In genomic region chr9:103668830-103669229, GRCm38 (mm10) we compare ENCODE assay signal across 21 mouse cellular contexts.
A peak's percentile ranks its signal among the peaks of the same experiment; 100 is the strongest.
DNase-seq lines count a peak whose midpoint lies in the region; ATAC-seq and TF ChIP-seq lines count a peak whose summit lies in the region.
"Had no signal": no experiment of that assay in that cellular context is flagged by ENCODE, and none has a peak within 500 bp of the region (broad histone marks: within the 10 kb centered on the region; RNA-seq: fewer than 3 reads in every experiment).

No protein-coding gene starts in this region.

- no peak overlapping the region for H3K9ac ChIP-seq in heart, embryonic 13.5 days
- no peak overlapping the region for H3K9ac ChIP-seq in heart, embryonic 11.5 days (ENCODE audit: low read depth, low read length)
- no peak overlapping the region for H3K9ac ChIP-seq in midbrain, embryonic 11.5 days (ENCODE audit: low read length)
- no peak overlapping the region for H3K9ac ChIP-seq in midbrain, embryonic 13.5 days (replicated peaks)
- no peak overlapping the region for H3K9ac ChIP-seq in limb, embryonic 14.5 days (ENCODE audit: low read depth, low read length, severe bottlenecking)
- H3K9ac ChIP-seq: embryonic facial prominence, embryonic 12.5 days; forebrain, embryonic 12.5 days had no signal

- peaks cover 4% of the 10 kb centered on the region for H3K36me3 ChIP-seq in heart, embryonic 13.5 days
- no peaks in the 10 kb centered on the region; the same call in 1 of the 2 replicates for H3K36me3 ChIP-seq in heart, embryonic 11.5 days (ENCODE audit: control insufficient read depth, insufficient read depth, low read length)
- H3K36me3 ChIP-seq in midbrain, embryonic 11.5 days (ENCODE audit: control insufficient read depth, insufficient read depth, low read length) = no peaks in the 10 kb centered on the region
- no peaks in the 10 kb centered on the region for H3K36me3 ChIP-seq in midbrain, embryonic 13.5 days
- no peaks in the 10 kb centered on the region for H3K36me3 ChIP-seq in limb, embryonic 14.5 days (ENCODE audit: control insufficient read depth, insufficient read depth, low read length)
- H3K36me3 ChIP-seq: embryonic facial prominence, embryonic 10.5 days; embryonic facial prominence, embryonic 12.5 days; forebrain, embryonic 12.5 days had no signal

- TF ChIP-seq POLR2A in limb, embryonic 14.5 days (IDR thresholded peaks at IDR 0.05; ENCODE audit: borderline replicate concordance, extremely low read depth, insufficient read depth, insufficient read length) = no peak

- DNase-seq in frontal cortex, postnatal 36 days (ENCODE audit: low spot score in 2 of 2) = no peak
- peak; percentile 45 for DNase-seq in midbrain, embryonic 11.5 days (ENCODE audit: low spot score, missing footprints)
- DNase-seq in limb, embryonic 14.5 days (ENCODE audit: low spot score) = no peak
- no peak for DNase-seq in spleen, postnatal 36 days (ENCODE audit: low spot score in 2 of 2)
- DNase-seq: adrenal gland, adult 2 months; adrenal gland, postnatal 10 days; adrenal gland, postnatal 25 days; cerebellum, adult 11-12 months; cerebellum, adult 2 months; cerebellum, adult 9-10 months; cerebellum, postnatal 10 days; cerebellum, postnatal 25 days had no signal

- no peaks in the 10 kb centered on the region for H3K27me3 ChIP-seq in heart, embryonic 13.5 days (replicated peaks)
- H3K27me3 ChIP-seq in heart, embryonic 11.5 days (ENCODE audit: control insufficient read depth, insufficient read depth, low read length) = no peaks in the 10 kb centered on the region
- H3K27me3 ChIP-seq in midbrain, embryonic 11.5 days (ENCODE audit: control insufficient read depth, insufficient read depth, low read length) = no peaks in the 10 kb centered on the region
- H3K27me3 ChIP-seq in midbrain, embryonic 13.5 days = no peaks in the 10 kb centered on the region
- no peaks in the 10 kb centered on the region for H3K27me3 ChIP-seq in limb, embryonic 14.5 days (ENCODE audit: control insufficient read depth, insufficient read depth, low read length)
- H3K27me3 ChIP-seq: embryonic facial prominence, embryonic 12.5 days; forebrain, embryonic 12.5 days had no signal

- no peaks in the 10 kb centered on the region for H3K9me3 ChIP-seq in heart, embryonic 13.5 days
- no peaks in the 10 kb centered on the region for H3K9me3 ChIP-seq in heart, embryonic 11.5 days (replicated peaks; ENCODE audit: control insufficient read depth, low read length)
- H3K9me3 ChIP-seq in midbrain, embryonic 11.5 days (ENCODE audit: control insufficient read depth, low read length) = no peaks in the 10 kb centered on the region
- no peaks in the 10 kb centered on the region for H3K9me3 ChIP-seq in midbrain, embryonic 13.5 days
- no peaks in the 10 kb centered on the region for H3K9me3 ChIP-seq in limb, embryonic 14.5 days (ENCODE audit: control insufficient read depth, low read length)
- H3K9me3 ChIP-seq: embryonic facial prominence, embryonic 12.5 days had no signal

- 53% methylated on average over 6 of the region's 6 CpGs for WGBS in heart, embryonic 13.5 days
- 61% methylated on average over 6 of the region's 6 CpGs for WGBS in heart, embryonic 11.5 days (ENCODE audit: insufficient replicate concordance)
- 84% methylated on average over 6 of the region's 6 CpGs for WGBS in midbrain, embryonic 11.5 days
- WGBS in midbrain, embryonic 13.5 days = 81% methylated on average over 6 of the region's 6 CpGs
- WGBS in limb, embryonic 14.5 days = 78% methylated on average over 6 of the region's 6 CpGs

- ATAC-seq in frontal cortex, adult (ENCODE audit: low TSS enrichment) = peak; percentile 64
- no peak for ATAC-seq in heart, embryonic 13.5 days (ENCODE audit: extremely low read depth, insufficient number of reproducible peaks, low FRiP score, low TSS enrichment)
- ATAC-seq in heart, embryonic 11.5 days (replicated peaks; ENCODE audit: insufficient number of reproducible peaks, low FRiP score, low TSS enrichment) = no peak
- ATAC-seq in midbrain, embryonic 11.5 days (ENCODE audit: low FRiP score) = no peak
- ATAC-seq in midbrain, embryonic 13.5 days = no peak
- ATAC-seq in limb, embryonic 14.5 days (ENCODE audit: low FRiP score, low read depth) = no peak
- ATAC-seq: forebrain, embryonic 14.5 days; forebrain, embryonic 16.5 days had no signal

- no peak overlapping the region for H3K4me2 ChIP-seq in heart, embryonic 13.5 days
- no peak overlapping the region for H3K4me2 ChIP-seq in heart, embryonic 11.5 days
- H3K4me2 ChIP-seq in midbrain, embryonic 11.5 days = no peak overlapping the region
- no peak overlapping the region for H3K4me2 ChIP-seq in midbrain, embryonic 13.5 days (replicated peaks)
- no peak overlapping the region for H3K4me2 ChIP-seq in limb, embryonic 14.5 days (replicated peaks; ENCODE audit: low read depth, low read length, severe bottlenecking)
- H3K4me2 ChIP-seq: embryonic facial prominence, embryonic 12.5 days; forebrain, embryonic 12.5 days had no signal

- no peak overlapping the region for H3K4me3 ChIP-seq in heart, embryonic 13.5 days
- no peak overlapping the region for H3K4me3 ChIP-seq in heart, embryonic 11.5 days (ENCODE audit: low read depth, low read length)
- H3K4me3 ChIP-seq in midbrain, embryonic 11.5 days (ENCODE audit: low read depth, low read length) = no peak overlapping the region
- H3K4me3 ChIP-seq in midbrain, embryonic 13.5 days (replicated peaks) = no peak overlapping the region
- H3K4me3 ChIP-seq in limb, embryonic 14.5 days (replicated peaks; ENCODE audit: low read length) = no peak overlapping the region
- H3K4me3 ChIP-seq: embryonic facial prominence, embryonic 10.5 days; embryonic facial prominence, embryonic 12.5 days; forebrain, embryonic 12.5 days had no signal

- peaks cover 40% of the 10 kb centered on the region for H3K4me1 ChIP-seq in heart, embryonic 13.5 days
- peaks cover 9% of the 10 kb centered on the region for H3K4me1 ChIP-seq in heart, embryonic 11.5 days (ENCODE audit: control insufficient read depth, insufficient read depth, low read length)
- H3K4me1 ChIP-seq in midbrain, embryonic 11.5 days (ENCODE audit: control insufficient read depth, insufficient read depth, low read length) = no peaks in the 10 kb centered on the region
- H3K4me1 ChIP-seq in midbrain, embryonic 13.5 days (replicated peaks) = peaks cover 16% of the 10 kb centered on the region
- H3K4me1 ChIP-seq in limb, embryonic 14.5 days (ENCODE audit: control insufficient read depth, insufficient read depth, low read length) = no peaks in the 10 kb centered on the region
- H3K4me1 ChIP-seq: embryonic facial prominence, embryonic 10.5 days; embryonic facial prominence, embryonic 12.5 days had no signal

- peak overlapping the region; percentile 2; the same call in 1 of the 2 replicates for H3K27ac ChIP-seq in heart, embryonic 13.5 days (replicated peaks)
- H3K27ac ChIP-seq in heart, embryonic 11.5 days (ENCODE audit: low read depth, low read length) = no peak overlapping the region
- no peak overlapping the region for H3K27ac ChIP-seq in midbrain, embryonic 11.5 days (ENCODE audit: low read depth, low read length)
- no peak overlapping the region for H3K27ac ChIP-seq in midbrain, embryonic 13.5 days
- peak overlapping the region; percentile 26; the same call in 1 of the 2 replicates for H3K27ac ChIP-seq in limb, embryonic 14.5 days (replicated peaks; ENCODE audit: low read depth, low read length)
- H3K27ac ChIP-seq: embryonic facial prominence, embryonic 10.5 days; embryonic facial prominence, embryonic 12.5 days; forebrain, embryonic 12.5 days had no signal

Comparison
In these comparisons a context has a peak if more than half of its experiments do, and no peak if none do; other contexts are left out.
1. H3K27ac ChIP-seq: peak in heart, embryonic 13.5 days (single experiment) and limb, embryonic 14.5 days (single experiment); none in heart, embryonic 11.5 days (single experiment), midbrain, embryonic 11.5 days (single experiment) and midbrain, embryonic 13.5 days (single experiment).